Mouse (Mus musculus) myocyte (in vitro differentiated cells): ENCODE results near the gene Csrp2.

ENCODE experiments used
- CEBPB ChIP-seq: IDR thresholded peaks from 2 replicates; pipeline ENCODE4 v1.6.1; 2011; ENCODE audit warnings: mild to moderate bottlenecking, moderate library complexity; ENCODE audit not compliant: poor library complexity, insufficient read depth, severe bottlenecking
- E2F4 ChIP-seq: IDR thresholded peaks from one replicate; pipeline ENCODE4 v1.6.1; 2011; ENCODE audit warnings: mild to moderate bottlenecking, control low read depth, moderate library complexity; ENCODE audit not compliant: insufficient read depth
- MAX ChIP-seq: IDR thresholded peaks from one replicate; pipeline ENCODE4 v1.6.1; 2011; ENCODE audit warnings: low read depth, mild to moderate bottlenecking, control low read depth
- MYOG ChIP-seq, 3 experiments: IDR thresholded peaks; one replicate each; pipeline ENCODE4 v1.6.1; 2011; ENCODE audit warnings: control low read depth in 2 of 3, low read depth in 2 of 3, mild to moderate bottlenecking in 2 of 3; ENCODE audit not compliant: insufficient read length in 2 of 3, control insufficient read depth in 1 of 3, insufficient read depth in 1 of 3
- POLR2A ChIP-seq: IDR thresholded peaks from one replicate; pipeline ENCODE4 v1.6.1; 2011; ENCODE audit warnings: low read depth, mild to moderate bottlenecking, control low read depth, moderate library complexity; ENCODE audit not compliant: insufficient read length
- POLR2AphosphoS2 ChIP-seq: IDR thresholded peaks from one replicate; pipeline ENCODE4 v1.6.1; 2011; ENCODE audit warnings: low read depth, control low read depth; ENCODE audit not compliant: insufficient read length
- TCF12 ChIP-seq: IDR thresholded peaks from one replicate; pipeline ENCODE4 v1.6.1; 2011; ENCODE audit warnings: mild to moderate bottlenecking, control low read depth; ENCODE audit not compliant: poor library complexity, insufficient read depth, severe bottlenecking
- USF1 ChIP-seq: IDR thresholded peaks from one replicate; pipeline ENCODE4 v1.6.1; 2011; ENCODE audit warnings: low read depth, mild to moderate bottlenecking, control low read depth, moderate library complexity

DNA sequence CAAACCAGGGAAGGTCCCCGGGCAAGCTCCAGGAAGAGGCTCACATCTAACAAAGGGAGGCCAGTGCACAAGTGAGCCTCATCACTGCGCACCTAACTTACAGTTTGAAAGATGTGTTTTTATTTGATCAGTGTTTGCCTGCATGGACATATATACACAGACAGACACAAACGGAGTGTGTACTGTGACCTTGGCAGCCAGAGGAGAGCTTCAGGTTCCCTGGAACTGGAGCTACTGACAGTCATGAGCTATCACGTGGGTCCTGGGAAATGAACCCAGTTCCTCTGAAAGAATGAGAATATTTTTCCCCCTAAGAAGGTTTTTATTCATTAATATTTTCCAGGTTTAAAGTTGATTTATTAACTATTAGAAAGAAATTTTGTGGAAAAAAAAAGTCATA, 63.2 kb downstream of the Csrp2 start:
- TF ChIP-seq POLR2AphosphoS2 (no peak), E2F4 (no peak), POLR2A (no peak), MAX (no peak), TCF12 (no peak), CEBPB (no peak), USF1 (no peak), MYOG (IDR thresholded peaks at IDR 0.05; ENCODE audit: control insufficient read depth in 1 of 3, insufficient read depth in 1 of 3, insufficient read length in 2 of 3, low read depth in 2 of 3) (no peak)
